Mouse (Mus musculus): ENCODE results near the gene D630003M21Rik. TPM values are rescaled to one million over a fixed set of nuclear protein-coding genes. Genes with fewer than 3 reads are reported as not detected.

D630003M21Rik gene
- polyA plus RNA-seq, 1 experiment, result 3.1 TPM

- H3K36me3 ChIP-seq (ENCODE audit: control insufficient read depth, insufficient read depth, low read length), result no peaks in the 10 kb centered on the region
- no peak for DNase-seq
- TF ChIP-seq CTCF (IDR thresholded peaks at IDR 0.05; ENCODE audit: borderline replicate concordance, control insufficient read depth, extremely low read depth, insufficient read depth, low read length, poor library complexity), result no peak
- no peak for TF ChIP-seq POLR2A (IDR thresholded peaks at IDR 0.05; ENCODE audit: control insufficient read depth, extremely low read depth, insufficient read depth, low read length, poor library complexity)
- no peaks in the 10 kb centered on the region; the same call in 1 of the 2 replicates for H3K27me3 ChIP-seq (ENCODE audit: control insufficient read depth, insufficient read depth, low read length)
- 73% methylated on average over 8 of the region's 8 CpGs for WGBS
- H3K27ac ChIP-seq (ENCODE audit: control insufficient read depth, insufficient read depth, low read length), result no peak overlapping the region
- no peak overlapping the region for H3K4me3 ChIP-seq (ENCODE audit: control insufficient read depth, insufficient read depth, low read length)
- H3K4me1 ChIP-seq (replicated peaks; ENCODE audit: control insufficient read depth, insufficient read depth, low read length), result 0 out of 2 replicates have a peak, but pooled peaks cover 3% of the 10 kb centered on the region
Measured at GRCm38 (mm10) chr2:158144263-158144662, 84.8 kb downstream of the D630003M21Rik start.

DNA sequence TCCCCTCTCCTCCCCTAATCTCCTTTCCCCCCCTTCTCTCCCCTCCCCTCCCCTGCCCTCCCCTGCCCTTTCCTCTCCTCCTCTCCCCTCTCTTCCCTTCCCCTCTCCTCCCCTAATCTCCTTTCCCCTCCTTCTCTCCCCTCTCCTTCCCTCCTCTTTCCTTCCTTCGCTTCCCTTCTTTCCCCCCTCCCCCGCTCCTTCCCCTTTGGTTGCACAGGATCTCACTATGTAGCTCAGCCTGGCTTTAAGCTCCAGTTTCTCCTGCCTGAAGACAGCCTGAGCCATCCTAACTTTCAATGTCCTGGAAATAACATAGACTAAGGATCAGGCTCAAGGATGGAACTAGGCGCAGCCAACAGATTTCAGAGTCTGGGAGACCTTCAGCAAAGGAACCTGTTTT is 85.2 kb downstream of the D630003M21Rik start:
- Histone ChIP-seq H3K36me3 (ENCODE audit: control insufficient read depth, insufficient read depth, low read length) (no peaks in the 10 kb centered on the region), H3K27me3 (ENCODE audit: control insufficient read depth, insufficient read depth, low read length) (no peaks in the 10 kb centered on the region; the same call in 1 of the 2 replicates), H3K27ac (ENCODE audit: control insufficient read depth, insufficient read depth, low read length) (no peak overlapping the region), H3K4me3 (ENCODE audit: control insufficient read depth, insufficient read depth, low read length) (no peak overlapping the region), H3K4me1 (replicated peaks; ENCODE audit: control insufficient read depth, insufficient read depth, low read length) (0 out of 2 replicates have a peak, but pooled peaks cover 3% of the 10 kb centered on the region)
- no peak for DNase-seq
- TF ChIP-seq POLR2A (IDR thresholded peaks at IDR 0.05; ENCODE audit: control insufficient read depth, extremely low read depth, insufficient read depth, low read length, poor library complexity), result no peak
- TF ChIP-seq CTCF (IDR thresholded peaks at IDR 0.05; ENCODE audit: borderline replicate concordance, control insufficient read depth, extremely low read depth, insufficient read depth, low read length, poor library complexity), result no peak
- 94% methylated on average over 3 of the region's 3 CpGs for WGBS

GRCm38 (mm10) chr2:158142981-158143380 is 86.0 kb downstream of the D630003M21Rik start:
- TF ChIP-seq POLR2A (IDR thresholded peaks at IDR 0.05; ENCODE audit: control insufficient read depth, extremely low read depth, insufficient read depth, low read length, poor library complexity) (no peak), CTCF (IDR thresholded peaks at IDR 0.05; ENCODE audit: borderline replicate concordance, control insufficient read depth, extremely low read depth, insufficient read depth, low read length, poor library complexity) (no peak)
- Histone ChIP-seq H3K27ac (ENCODE audit: control insufficient read depth, insufficient read depth, low read length) (no peak overlapping the region), H3K27me3 (ENCODE audit: control insufficient read depth, insufficient read depth, low read length) (no peaks in the 10 kb centered on the region; the same call in 1 of the 2 replicates), H3K4me1 (replicated peaks; ENCODE audit: control insufficient read depth, insufficient read depth, low read length) (0 out of 2 replicates have a peak, but pooled peaks cover 3% of the 10 kb centered on the region), H3K36me3 (ENCODE audit: control insufficient read depth, insufficient read depth, low read length) (no peaks in the 10 kb centered on the region), H3K4me3 (ENCODE audit: control insufficient read depth, insufficient read depth, low read length) (no peak overlapping the region)
- WGBS, result 83% methylated on average over 18 of the region's 18 CpGs
- no peak for DNase-seq

DNA sequence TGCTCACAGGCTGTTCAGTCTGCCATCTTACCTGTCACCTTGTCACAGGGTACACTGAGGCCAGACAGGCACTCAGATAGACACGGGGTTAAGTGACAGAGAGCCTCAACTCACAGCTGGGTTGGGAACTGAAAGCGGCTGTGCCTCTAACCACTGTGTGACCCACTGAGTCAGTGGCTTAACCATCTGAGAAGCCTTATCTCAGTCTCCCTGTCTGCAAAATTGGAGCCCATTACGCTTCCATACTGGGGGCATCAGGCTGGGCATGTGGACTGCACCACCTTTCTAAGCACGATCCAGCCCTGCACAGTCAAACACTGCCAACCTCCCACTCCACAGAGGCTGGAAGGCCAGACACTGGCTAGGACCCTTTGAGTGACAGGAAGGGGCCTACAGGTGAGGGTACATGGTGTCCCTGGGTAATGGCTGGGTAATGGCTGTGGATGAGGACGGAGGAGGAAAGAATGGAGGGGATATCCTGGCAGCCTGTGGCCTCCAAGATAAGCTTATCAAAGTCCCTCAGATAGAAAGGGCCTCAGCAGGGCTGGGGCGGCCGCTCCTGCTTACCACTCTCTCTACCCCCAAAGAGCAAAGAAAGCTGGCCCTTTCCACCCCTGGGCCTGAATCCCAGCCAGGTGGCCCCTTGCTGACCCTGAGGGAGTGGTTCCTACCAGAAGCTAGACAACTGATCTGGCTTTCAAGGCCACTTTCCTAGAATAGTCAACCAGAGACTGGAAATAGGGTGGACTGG is 87.2 kb downstream of the D630003M21Rik start:
- no peaks in the 10 kb centered on the region for H3K36me3 ChIP-seq (ENCODE audit: control insufficient read depth, insufficient read depth, low read length)
- 80% methylated on average over 7 of the region's 7 CpGs for WGBS
- H3K4me3 ChIP-seq (ENCODE audit: control insufficient read depth, insufficient read depth, low read length), result no peak overlapping the region
- no peaks in the 10 kb centered on the region; the same call in 1 of the 2 replicates for H3K27me3 ChIP-seq (ENCODE audit: control insufficient read depth, insufficient read depth, low read length)
- TF ChIP-seq POLR2A (IDR thresholded peaks at IDR 0.05; ENCODE audit: control insufficient read depth, extremely low read depth, insufficient read depth, low read length, poor library complexity), result no peak
- TF ChIP-seq CTCF (IDR thresholded peaks at IDR 0.05; ENCODE audit: borderline replicate concordance, control insufficient read depth, extremely low read depth, insufficient read depth, low read length, poor library complexity), result no peak
- no peak for DNase-seq
- H3K4me1 ChIP-seq (replicated peaks; ENCODE audit: control insufficient read depth, insufficient read depth, low read length), result 0 out of 2 replicates have a peak, but pooled peaks cover 3% of the 10 kb centered on the region
- H3K27ac ChIP-seq (ENCODE audit: control insufficient read depth, insufficient read depth, low read length), result no peak overlapping the region

GRCm38 (mm10) chr2:158141271-158141670 is 87.8 kb downstream of the D630003M21Rik start:
- H3K4me3 ChIP-seq (ENCODE audit: control insufficient read depth, insufficient read depth, low read length), result no peak overlapping the region
- no peaks in the 10 kb centered on the region for H3K36me3 ChIP-seq (ENCODE audit: control insufficient read depth, insufficient read depth, low read length)
- no peak for DNase-seq
- no peak overlapping the region for H3K27ac ChIP-seq (ENCODE audit: control insufficient read depth, insufficient read depth, low read length)
- WGBS, result 96% methylated on average over 7 of the region's 7 CpGs
- no peaks in the 10 kb centered on the region; the same call in 1 of the 2 replicates for H3K27me3 ChIP-seq (ENCODE audit: control insufficient read depth, insufficient read depth, low read length)
- 0 out of 2 replicates have a peak, but pooled peaks cover 3% of the 10 kb centered on the region for H3K4me1 ChIP-seq (replicated peaks; ENCODE audit: control insufficient read depth, insufficient read depth, low read length)
- TF ChIP-seq POLR2A (IDR thresholded peaks at IDR 0.05; ENCODE audit: control insufficient read depth, extremely low read depth, insufficient read depth, low read length, poor library complexity) (no peak), CTCF (IDR thresholded peaks at IDR 0.05; ENCODE audit: borderline replicate concordance, control insufficient read depth, extremely low read depth, insufficient read depth, low read length, poor library complexity) (no peak)

- Histone ChIP-seq H3K27ac (ENCODE audit: control insufficient read depth, insufficient read depth, low read length) (no peak overlapping the region), H3K4me1 (replicated peaks; ENCODE audit: control insufficient read depth, insufficient read depth, low read length) (no peaks in the 10 kb centered on the region), H3K36me3 (ENCODE audit: control insufficient read depth, insufficient read depth, low read length) (no peaks in the 10 kb centered on the region), H3K4me3 (ENCODE audit: control insufficient read depth, insufficient read depth, low read length) (no peak overlapping the region), H3K27me3 (ENCODE audit: control insufficient read depth, insufficient read depth, low read length) (no peaks in the 10 kb centered on the region; the same call in 1 of the 2 replicates)
- TF ChIP-seq CTCF (IDR thresholded peaks at IDR 0.05; ENCODE audit: borderline replicate concordance, control insufficient read depth, extremely low read depth, insufficient read depth, low read length, poor library complexity) (no peak), POLR2A (IDR thresholded peaks at IDR 0.05; ENCODE audit: control insufficient read depth, extremely low read depth, insufficient read depth, low read length, poor library complexity) (no peak)
- 92% methylated on average over 5 of the region's 5 CpGs for WGBS
- no peak for DNase-seq
Measured at GRCm38 (mm10) chr2:158140664-158141063, 88.4 kb downstream of the D630003M21Rik start.

Data from thymus, adult 2 months (tissue).